Comparison of ENCODE assay signal across 14 mouse cellular contexts in genomic region chr4:135235546-135235945, GRCm38 (mm10). TPM values are rescaled to one million over a fixed set of nuclear protein-coding genes. Genes with fewer than 3 reads are reported as not detected.
DNase-seq lines count a peak whose midpoint lies in the region; ATAC-seq and TF ChIP-seq lines count a peak whose summit lies in the region.
"Had no signal": no experiment of that assay in that cellular context is flagged by ENCODE, and none has a peak within 500 bp of the region (broad histone marks: within the 10 kb centered on the region; RNA-seq: fewer than 3 reads in every experiment).

No protein-coding gene starts in this region.

- TF ChIP-seq POLR2A in lung, adult 2 months (IDR thresholded peaks at IDR 0.05; ENCODE audit: borderline replicate concordance, extremely low read depth, low read depth, low read length) = no peak

- DNase-seq in heart, adult 8-10 months (ENCODE audit: low spot score) = no peak
- no peak for DNase-seq in lung, adult 2 months
- peak; percentile 42 for DNase-seq in gastrocnemius, postnatal 14 days
- DNase-seq in lung, postnatal 10 days = peak; percentile 38
- no peak for DNase-seq in layer of hippocampus, postnatal 14 days (ENCODE audit: low spot score in 2 of 2)
- DNase-seq: cerebellum, adult 2 months; kidney, postnatal 25 days; layer of hippocampus, postnatal 36 days; liver, postnatal 0 days had no signal

- ATAC-seq in heart, embryonic 13.5 days (ENCODE audit: extremely low read depth, insufficient number of reproducible peaks, low FRiP score, low TSS enrichment) = no peak
- no peak; the same call in 1 of the 2 replicates for ATAC-seq in lung, embryonic 15.5 days (ENCODE audit: borderline replicate concordance, extremely low read depth, low FRiP score, low TSS enrichment)
- ATAC-seq in granulocyte monocyte progenitor cell, adult 5-6 weeks (replicated peaks; ENCODE audit: poor library complexity, severe bottlenecking) = no peak
- ATAC-seq: activated CD4-positive, CD25-positive, alpha-beta regulatory T cell, adult 4 months; inflammation-experienced regulatory T-cells, adult 6 months; liver, postnatal 0 days had no signal

- peaks cover 57% of the 10 kb centered on the region for H3K36me3 ChIP-seq in heart, embryonic 13.5 days
- peaks cover 11% of the 10 kb centered on the region; the same call in 1 of the 2 replicates for H3K36me3 ChIP-seq in lung, embryonic 15.5 days

- intact Hi-C loops in gastrocnemius, postnatal 14 days (cut with DNase I; ENCODE audit: low total_unique reads) = no loop called here

- peak overlapping the region; percentile 74 for H3K27ac ChIP-seq in heart, embryonic 13.5 days (replicated peaks)
- H3K27ac ChIP-seq in lung, embryonic 15.5 days = 0 out of 2 replicates have a peak overlapping the region, but pooled peaks have one; percentile 2

- TF ChIP-seq CTCF in lung, adult 2 months (IDR thresholded peaks at IDR 0.05; ENCODE audit: insufficient read depth, low read length) = no peak

- H3K4me3 ChIP-seq in heart, embryonic 13.5 days = no peak overlapping the region
- H3K4me3 ChIP-seq in lung, embryonic 15.5 days = no peak overlapping the region
- no peak overlapping the region for H3K4me3 ChIP-seq in lung, adult 2 months (replicated peaks; ENCODE audit: extremely low read depth, low read depth, low read length)

- peak overlapping the region; percentile 41 for H3K9ac ChIP-seq in heart, embryonic 13.5 days
- no peak overlapping the region for H3K9ac ChIP-seq in lung, embryonic 15.5 days
- H3K9ac ChIP-seq: liver, postnatal 0 days had no signal

- no peaks in the 10 kb centered on the region for H3K27me3 ChIP-seq in heart, embryonic 13.5 days (replicated peaks)
- no peaks in the 10 kb centered on the region for H3K27me3 ChIP-seq in lung, embryonic 15.5 days

- no peak overlapping the region for H3K4me2 ChIP-seq in heart, embryonic 13.5 days
- no peak overlapping the region for H3K4me2 ChIP-seq in lung, embryonic 15.5 days

- H3K4me1 ChIP-seq in heart, embryonic 13.5 days = peaks cover 81% of the 10 kb centered on the region
- peaks cover 16% of the 10 kb centered on the region for H3K4me1 ChIP-seq in lung, embryonic 15.5 days
- H3K4me1 ChIP-seq in lung, adult 2 months (ENCODE audit: control insufficient read depth, insufficient read depth, low read length) = peaks cover 15% of the 10 kb centered on the region

- 63% methylated on average over 8 of the region's 8 CpGs for WGBS in heart, embryonic 13.5 days
- WGBS in lung, embryonic 15.5 days = 66% methylated on average over 8 of the region's 8 CpGs
- WGBS in lung, adult 2 months = 46% methylated on average over 8 of the region's 8 CpGs

- no peaks in the 10 kb centered on the region for H3K9me3 ChIP-seq in heart, embryonic 13.5 days
- H3K9me3 ChIP-seq in lung, embryonic 15.5 days = no peaks in the 10 kb centered on the region

RNA-seq across cellular contexts. Expression of gene Clic4, which starts 37.1 kb away (rescaled TPM):
- 202 and 213 TPM in 2 replicates for polyA plus RNA-seq in heart, embryonic 13.5 days (2015; fragmentation: Nextera tagmentation; extraction: Ambion mirVana)
- total RNA-seq in heart, adult 8-10 months (2022) = 100 to 1,000 TPM; 236 to 258 (median 249) TPM
- polyA plus RNA-seq in lung, embryonic 15.5 days (2015; fragmentation: Nextera tagmentation; extraction: Ambion mirVana) = 181 and 185 TPM in 2 replicates
- 190 and 227 TPM in 2 replicates for polyA plus RNA-seq in lung, adult 2 months (2012; rRNA removed)
- 10 to 100 TPM; 41.0 to 50.9 TPM for total RNA-seq in gastrocnemius, postnatal 14 days (2021)
- 10 to 100 TPM; 37.8 to 40.9 TPM for total RNA-seq in layer of hippocampus, postnatal 14 days (2021)
- 22.3 and 25.8 TPM in 2 replicates for total RNA-seq in granulocyte monocyte progenitor cell, adult 5-6 weeks (2014; fragmentation: Nextera tagmentation)
- total RNA-seq in granulocyte monocyte progenitor cell, adult 5-6 weeks (2017) = 28.2 and 28.9 TPM in 2 replicates

Comparison
In these comparisons a context has a peak if more than half of its experiments do, and no peak if none do; other contexts are left out.
1. DNase-seq: peak in gastrocnemius, postnatal 14 days (single experiment) and lung, postnatal 10 days (single experiment); none in heart, adult 8-10 months (single experiment), lung, adult 2 months (single experiment) and layer of hippocampus, postnatal 14 days (0 of 2).
2. RNA of gene Clic4, which starts 37.1 kb away (total RNA-seq): 236 to 258 TPM in heart, adult 8-10 months; 41.0 to 50.9 TPM in gastrocnemius, postnatal 14 days, 37.8 to 40.9 TPM in layer of hippocampus, postnatal 14 days and 22.3 to 28.9 TPM in granulocyte monocyte progenitor cell, adult 5-6 weeks; every median in the first group is over 4 times any median in the second.